Mouse (Mus musculus) cerebral cortex, adult 2 months (tissue): Measurements from ENCODE around the gene Tatdn2.

Experiments
- WGBS: fragments of 180-500 bp; shearing (Covaris S2); methylation state at CpG from one replicate; pipeline ENCODE4 v1.1.7; 2018; 5-methylcytosine and 5-hydroxymethylcytosine counted together

The Tatdn2 gene

GRCm38 (mm10) chr6:113672029-113672428 is 24.8 kb upstream of the Tatdn2 start:
- WGBS = 89% methylated on average over 1 of the region's 1 CpGs

- WGBS = 89% methylated on average over 6 of the region's 6 CpGs
Measured at GRCm38 (mm10) chr6:113672989-113673388, 23.9 kb upstream of the Tatdn2 start.

- 86% methylated on average over 4 of the region's 4 CpGs for WGBS
Measured at GRCm38 (mm10) chr6:113675234-113675633, 21.6 kb upstream of the Tatdn2 start.

- 97% methylated on average over 9 of the region's 9 CpGs for WGBS
Measured at GRCm38 (mm10) chr6:113675991-113676390, 20.9 kb upstream of the Tatdn2 start.

GRCm38 (mm10) chr6:113677070-113677734 is 19.6 kb upstream of the Tatdn2 start:
- WGBS = 78% methylated on average over 14 of the region's 14 CpGs

- 68% methylated on average over 14 of the region's 14 CpGs for WGBS
Measured at GRCm38 (mm10) chr6:113678246-113679012, 18.4 kb upstream of the Tatdn2 start.

- WGBS = 74% methylated on average over 9 of the region's 9 CpGs
Measured at GRCm38 (mm10) chr6:113679993-113680566, 16.8 kb upstream of the Tatdn2 start.

GRCm38 (mm10) chr6:113681271-113681670 is 15.6 kb upstream of the Tatdn2 start:
- 32% methylated on average over 4 of the region's 4 CpGs for WGBS

GRCm38 (mm10) chr6:113683081-113683825 is 13.6 kb upstream of the Tatdn2 start:
- WGBS = 89% methylated on average over 10 of the region's 10 CpGs

GRCm38 (mm10) chr6:113686551-113687125 is 10.2 kb upstream of the Tatdn2 start:
- 65% methylated on average over 8 of the region's 8 CpGs for WGBS

- WGBS = 60% methylated on average over 7 of the region's 7 CpGs
Measured at GRCm38 (mm10) chr6:113690008-113690399, 6.8 kb upstream of the Tatdn2 start.

- WGBS = 35% methylated on average over 14 of the region's 14 CpGs
Measured at GRCm38 (mm10) chr6:113690400-113691083, 6.3 kb upstream of the Tatdn2 start.

- 81% methylated on average over 4 of the region's 4 CpGs for WGBS
Measured at GRCm38 (mm10) chr6:113691084-113691462, 5.8 kb upstream of the Tatdn2 start.

GRCm38 (mm10) chr6:113692661-113693133 is 4.2 kb upstream of the Tatdn2 start:
- 91% methylated on average over 5 of the region's 5 CpGs for WGBS

- WGBS = 81% methylated on average over 5 of the region's 5 CpGs
Measured at GRCm38 (mm10) chr6:113693377-113693776, 3.5 kb upstream of the Tatdn2 start.

- WGBS = 53% methylated on average over 1 of the region's 1 CpGs
Measured at GRCm38 (mm10) chr6:113695203-113695602, 1.6 kb upstream of the Tatdn2 start.

GRCm38 (mm10) chr6:113695766-113696355 is 989 bp upstream of the Tatdn2 start:
- 78% methylated on average over 4 of the region's 4 CpGs for WGBS

GRCm38 (mm10) chr6:113697222-113698205 is 664 bp downstream of the Tatdn2 start:
- 1% methylated on average over 81 of the region's 113 CpGs for WGBS

GRCm38 (mm10) chr6:113712718-113713117 is 15.9 kb downstream of the Tatdn2 start:
- WGBS = 89% methylated on average over 3 of the region's 3 CpGs
